ENCODE assay signal across 24 mouse cellular contexts in genomic region chr11:84549258-84549791, GRCm38 (mm10). TPM values are rescaled to one million over a fixed set of nuclear protein-coding genes. Genes with fewer than 3 reads are reported as not detected.
DNase-seq lines count a peak whose midpoint lies in the region; ATAC-seq and TF ChIP-seq lines count a peak whose summit lies in the region.
"Had no signal": no experiment of that assay in that cellular context is flagged by ENCODE, and none has a peak within 500 bp of the region (broad histone marks: within the 10 kb centered on the region; RNA-seq: fewer than 3 reads in every experiment).

No protein-coding gene starts in this region.

- H3K27me3 ChIP-seq in forebrain, embryonic 14.5 days (replicated peaks; ENCODE audit: control insufficient read depth, insufficient read depth, low read length), result peaks cover 58% of the 10 kb centered on the region
- H3K27me3 ChIP-seq in forebrain, embryonic 12.5 days, result peaks cover 78% of the 10 kb centered on the region
- peaks cover 47% of the 10 kb centered on the region for H3K27me3 ChIP-seq in forebrain, embryonic 16.5 days (replicated peaks; ENCODE audit: control insufficient read depth, insufficient read depth, low read length)
- H3K27me3 ChIP-seq in forebrain, embryonic 11.5 days (ENCODE audit: control insufficient read depth, insufficient read depth, low read length), result peaks cover 14% of the 10 kb centered on the region

- H3K9me3 ChIP-seq in forebrain, embryonic 14.5 days (replicated peaks; ENCODE audit: control insufficient read depth, low read length), result no peaks in the 10 kb centered on the region
- H3K9me3 ChIP-seq in forebrain, embryonic 12.5 days, result no peaks in the 10 kb centered on the region
- H3K9me3 ChIP-seq in forebrain, embryonic 16.5 days (ENCODE audit: control insufficient read depth, low read length), result no peaks in the 10 kb centered on the region
- H3K9me3 ChIP-seq in forebrain, embryonic 11.5 days (ENCODE audit: control insufficient read depth, low read length), result peaks cover 2% of the 10 kb centered on the region; the same call in 1 of the 2 replicates

- no peak overlapping the region for H3K9ac ChIP-seq in forebrain, embryonic 14.5 days (ENCODE audit: low read length)
- no peak overlapping the region for H3K9ac ChIP-seq in forebrain, embryonic 12.5 days
- no peak overlapping the region for H3K9ac ChIP-seq in forebrain, embryonic 16.5 days (replicated peaks; ENCODE audit: low read depth, low read length)
- no peak overlapping the region for H3K9ac ChIP-seq in forebrain, embryonic 11.5 days (ENCODE audit: low read length)
- H3K9ac ChIP-seq: embryonic facial prominence, embryonic 13.5 days; embryonic facial prominence, embryonic 15.5 days had no signal

- peak; percentile 90 for DNase-seq in forebrain, embryonic 14.5 days (ENCODE audit: low spot score)
- no peak for DNase-seq in forebrain, embryonic 11.5 days (ENCODE audit: low spot score)
- DNase-seq in retina, postnatal 1 day, result peak; percentile 58
- no peak for DNase-seq in retina, embryonic 14.5 days (ENCODE audit: low spot score)
- DNase-seq in brain, embryonic 14.5 days (ENCODE audit: low read depth), result peak; percentile 90
- DNase-seq in layer of hippocampus, adult 9-10 months (ENCODE audit: low spot score), result no peak
- DNase-seq: adrenal gland, adult 8-10 months; adrenal gland, postnatal 14 days; adrenal gland, postnatal 36 days; cerebellum, adult 11 months; cerebellum, adult 18-20 months; cerebellum, adult 8-10 months; cerebellum, adult 9-11 months; cerebellum, postnatal 14 days; cerebellum, postnatal 36 days; embryo, embryonic 11 days had no signal

- peak; percentile 77 for ATAC-seq in forebrain, embryonic 14.5 days
- no peak for ATAC-seq in forebrain, embryonic 12.5 days (ENCODE audit: low FRiP score)
- peak; percentile 61 for ATAC-seq in forebrain, embryonic 16.5 days
- ATAC-seq in forebrain, embryonic 11.5 days (replicated peaks; ENCODE audit: low FRiP score), result no peak
- ATAC-seq: activated CD4-positive, CD25-positive, alpha-beta regulatory T cell, adult 4 months; Patski had no signal

- no peak for TF ChIP-seq CTCF in brain, embryonic 14.5 days (IDR thresholded peaks at IDR 0.05; ENCODE audit: borderline replicate concordance, extremely low read depth, insufficient read depth, insufficient read length)

- no peak overlapping the region for H3K27ac ChIP-seq in forebrain, embryonic 14.5 days (ENCODE audit: low read depth, low read length)
- H3K27ac ChIP-seq in forebrain, embryonic 12.5 days, result no peak overlapping the region
- no peak overlapping the region for H3K27ac ChIP-seq in forebrain, embryonic 16.5 days (ENCODE audit: low read length)
- H3K27ac ChIP-seq in forebrain, embryonic 11.5 days (ENCODE audit: low read depth, low read length), result no peak overlapping the region
- H3K27ac ChIP-seq: embryonic facial prominence, embryonic 13.5 days; embryonic facial prominence, embryonic 15.5 days had no signal

- WGBS in forebrain, embryonic 14.5 days, result 19% methylated on average over 6 of the region's 6 CpGs
- 36% methylated on average over 6 of the region's 6 CpGs for WGBS in forebrain, embryonic 12.5 days
- 14% methylated on average over 6 of the region's 6 CpGs for WGBS in forebrain, embryonic 16.5 days
- WGBS in forebrain, embryonic 11.5 days, result 35% methylated on average over 6 of the region's 6 CpGs

- no peak for TF ChIP-seq POLR2A in brain, embryonic 14.5 days (IDR thresholded peaks at IDR 0.05; ENCODE audit: borderline replicate concordance, extremely low read depth, insufficient read depth, insufficient read length, poor library complexity, severe bottlenecking)

- H3K4me3 ChIP-seq in forebrain, embryonic 14.5 days (ENCODE audit: low read depth, low read length), result no peak overlapping the region
- H3K4me3 ChIP-seq in forebrain, embryonic 12.5 days (replicated peaks), result no peak overlapping the region
- H3K4me3 ChIP-seq in forebrain, embryonic 16.5 days (replicated peaks; ENCODE audit: low read length), result no peak overlapping the region
- H3K4me3 ChIP-seq in forebrain, embryonic 11.5 days (ENCODE audit: low read depth, low read length), result no peak overlapping the region
- H3K4me3 ChIP-seq: embryonic facial prominence, embryonic 13.5 days; embryonic facial prominence, embryonic 15.5 days; erythroblast, embryonic 14.5 days had no signal

- H3K36me3 ChIP-seq in forebrain, embryonic 14.5 days (ENCODE audit: control insufficient read depth, insufficient read depth, low read length), result no peaks in the 10 kb centered on the region
- no peaks in the 10 kb centered on the region for H3K36me3 ChIP-seq in forebrain, embryonic 12.5 days (replicated peaks)
- H3K36me3 ChIP-seq in forebrain, embryonic 16.5 days (ENCODE audit: control insufficient read depth, insufficient read depth), result no peaks in the 10 kb centered on the region
- H3K36me3 ChIP-seq in forebrain, embryonic 11.5 days (ENCODE audit: control insufficient read depth, insufficient read depth, low read length), result no peaks in the 10 kb centered on the region
- H3K36me3 ChIP-seq: embryonic facial prominence, embryonic 13.5 days; embryonic facial prominence, embryonic 15.5 days had no signal

- no peak overlapping the region for H3K4me2 ChIP-seq in forebrain, embryonic 14.5 days (ENCODE audit: low read length)
- no peak overlapping the region for H3K4me2 ChIP-seq in forebrain, embryonic 12.5 days
- no peak overlapping the region for H3K4me2 ChIP-seq in forebrain, embryonic 16.5 days (ENCODE audit: low read length)
- H3K4me2 ChIP-seq in forebrain, embryonic 11.5 days (ENCODE audit: low read depth, low read length, severe bottlenecking), result no peak overlapping the region
- H3K4me2 ChIP-seq: embryonic facial prominence, embryonic 13.5 days; embryonic facial prominence, embryonic 15.5 days had no signal

- H3K4me1 ChIP-seq in forebrain, embryonic 14.5 days (ENCODE audit: control insufficient read depth, insufficient read depth, low read length), result peaks cover 11% of the 10 kb centered on the region; the same call in 1 of the 2 replicates
- H3K4me1 ChIP-seq in forebrain, embryonic 12.5 days, result peaks cover 16% of the 10 kb centered on the region
- H3K4me1 ChIP-seq in forebrain, embryonic 16.5 days (replicated peaks; ENCODE audit: control insufficient read depth, insufficient read depth, low read length), result peaks cover 2% of the 10 kb centered on the region; the same call in 1 of the 2 replicates
- 0 out of 2 replicates have a peak, but pooled peaks cover 4% of the 10 kb centered on the region for H3K4me1 ChIP-seq in forebrain, embryonic 11.5 days (replicated peaks; ENCODE audit: control insufficient read depth, insufficient read depth, low read length)
- H3K4me1 ChIP-seq: embryonic facial prominence, embryonic 13.5 days; embryonic facial prominence, embryonic 15.5 days had no signal

RNA-seq across cellular contexts. Expression of gene Lhx1, which starts 24.0 kb away (rescaled TPM):
- polyA plus RNA-seq in forebrain, embryonic 14.5 days (2014; fragmentation: Nextera tagmentation; extraction: Ambion mirVana), result 7.0 and 7.2 TPM in 2 replicates
- 16.4 and 16.8 TPM in 2 replicates for polyA plus RNA-seq in forebrain, embryonic 12.5 days (2016; fragmentation: Nextera tagmentation; extraction: Ambion mirVana)
- 2.7 and 3.0 TPM in 2 replicates for polyA plus RNA-seq in forebrain, embryonic 16.5 days (2015; fragmentation: Nextera tagmentation; extraction: Ambion mirVana)
- 9.4 and 10.9 TPM in 2 replicates for polyA plus RNA-seq in forebrain, embryonic 11.5 days (2014; fragmentation: Nextera tagmentation; extraction: Ambion mirVana)
- 36.2 and 64.4 TPM in 2 replicates for polyA plus RNA-seq in brain, embryonic 14.5 days (2012; rRNA removed)
- polyA plus RNA-seq: activated CD4-positive, CD25-positive, alpha-beta regulatory T cell, adult 4 months; C2C12; erythroblast, embryonic 14.5 days had no signal

RNA-seq across cellular contexts. Expression of gene Aatf, which starts 36.0 kb away (rescaled TPM):
- 45.1 and 45.5 TPM in 2 replicates for polyA plus RNA-seq in forebrain, embryonic 14.5 days (2014; fragmentation: Nextera tagmentation; extraction: Ambion mirVana)
- polyA plus RNA-seq in forebrain, embryonic 12.5 days (2016; fragmentation: Nextera tagmentation; extraction: Ambion mirVana), result 53.4 and 63.4 TPM in 2 replicates
- polyA plus RNA-seq in forebrain, embryonic 16.5 days (2015; fragmentation: Nextera tagmentation; extraction: Ambion mirVana), result 56.9 and 58.5 TPM in 2 replicates
- polyA plus RNA-seq in forebrain, embryonic 11.5 days (2014; fragmentation: Nextera tagmentation; extraction: Ambion mirVana), result 53.6 and 54.8 TPM in 2 replicates
- polyA plus RNA-seq in brain, embryonic 14.5 days (2012; rRNA removed), result 7.1 and 14.6 TPM in 2 replicates

Comparison
In these comparisons a context has a peak if more than half of its experiments do, and no peak if none do; other contexts are left out.
1. ATAC-seq: peak in forebrain, embryonic 14.5 days (single experiment) and forebrain, embryonic 16.5 days (single experiment); none in forebrain, embryonic 12.5 days (single experiment) and forebrain, embryonic 11.5 days (single experiment).
2. DNase-seq: peak in forebrain, embryonic 14.5 days (single experiment), retina, postnatal 1 day (single experiment) and brain, embryonic 14.5 days (single experiment); none in forebrain, embryonic 11.5 days (single experiment), retina, embryonic 14.5 days (single experiment) and layer of hippocampus, adult 9-10 months (single experiment).